Mouse (Mus musculus) kidney, adult 2 months (tissue): Measurements from ENCODE around the gene Cpd. TPM values are rescaled to one million over a fixed set of nuclear protein-coding genes. Genes with fewer than 3 reads are reported as not detected.

Experiments used
- DNase-seq: peaks from one replicate; pipeline ENCODE4 v3.0.0; 2021
- H3K27ac ChIP-seq: fragments of 200-500 bp; 2 replicates; pipeline ENCODE4 v1.5.1; 2012; ENCODE audit warnings: low read depth, low read length, control low read depth, inconsistent platforms; ENCODE audit not compliant: insufficient read depth
- H3K27me3 ChIP-seq: fragments of 200-500 bp; replicated peaks from 2 replicates; pipeline ENCODE4 v1.6.1; 2012; ENCODE audit warnings: mild to moderate bottlenecking, moderate library complexity, low read length, inconsistent platforms; ENCODE audit not compliant: control insufficient read depth, insufficient read depth
- H3K36me3 ChIP-seq: fragments of 200-500 bp; 2 replicates; pipeline ENCODE4 v1.6.1; 2012; ENCODE audit warnings: mild to moderate bottlenecking, moderate library complexity, low read length, inconsistent platforms; ENCODE audit not compliant: control insufficient read depth, insufficient read depth
- H3K4me1 ChIP-seq: fragments of 200-500 bp; 2 replicates; pipeline ENCODE4 v1.6.1; 2011; ENCODE audit warnings: low read length; ENCODE audit not compliant: control insufficient read depth, insufficient read depth
- H3K4me3 ChIP-seq: fragments of 200-500 bp; 2 replicates; pipeline ENCODE4 v1.5.1; 2011; ENCODE audit warnings: mild to moderate bottlenecking, low read depth, low read length, control low read depth; ENCODE audit not compliant: insufficient read depth
- CTCF ChIP-seq: fragments of 200-500 bp; conservative IDR thresholded peaks from 2 replicates; pipeline ENCODE4 v1.5.1; 2011; ENCODE audit warnings: low read depth, mild to moderate bottlenecking, control low read depth, low read length, moderate library complexity, mixed read lengths; ENCODE audit not compliant: insufficient read depth, insufficient read length
- POLR2A ChIP-seq: fragments of 200-500 bp; IDR thresholded peaks from one replicate; pipeline ENCODE4 v1.6.1; 2011; ENCODE audit warnings: low read depth, low read length, control low read depth
- WGBS: fragments of 180-500 bp; shearing (Covaris S2); methylation state at CpG from one replicate; pipeline ENCODE4 v1.1.7; 2018; 5-methylcytosine and 5-hydroxymethylcytosine counted together
- polyA plus RNA-seq: library from polyadenylated mRNA; depleted of rRNA; stranded (reverse); fragments of >200 nt; gene quantifications from 2 replicates; pipeline ENCODE4 v1.2.3, GENCODE M21; 2012

The Cpd gene
- polyA plus RNA-seq, 1 experiment: 28.6 TPM

- H3K36me3 ChIP-seq: peaks cover 7% of the 10 kb centered on the region
- 84% methylated on average over 5 of the region's 5 CpGs for WGBS
- no peak for DNase-seq
- no peak overlapping the region for H3K27ac ChIP-seq
- TF ChIP-seq CTCF (no peak), POLR2A (no peak)
- H3K4me3 ChIP-seq: no peak overlapping the region
- no peaks in the 10 kb centered on the region for H3K27me3 ChIP-seq
- H3K4me1 ChIP-seq: no peaks in the 10 kb centered on the region
Observed at GRCm38 (mm10) chr11:76795326-76795725, 51.5 kb downstream of the Cpd start.

DNA sequence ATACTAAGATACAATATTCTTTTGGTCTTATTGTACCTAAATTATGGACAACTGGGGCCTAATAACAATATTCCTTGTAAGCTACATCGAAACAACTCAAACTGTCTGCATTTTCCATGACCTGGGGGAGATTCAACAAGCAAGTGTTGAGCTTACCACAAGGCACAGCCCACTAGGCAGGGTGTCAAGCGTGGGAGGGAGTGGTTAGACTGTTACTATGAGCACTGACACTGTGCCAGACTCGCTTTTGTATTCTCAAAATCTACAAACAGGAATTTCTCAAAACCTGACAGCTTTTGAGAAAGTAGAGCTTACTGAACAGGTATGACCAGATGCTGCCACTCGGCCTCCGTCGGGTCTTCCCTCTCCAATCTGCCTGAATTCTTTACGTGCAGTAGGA, 55.5 kb downstream of the Cpd start:
- 76% methylated on average over 7 of the region's 7 CpGs for WGBS
- TF ChIP-seq CTCF (no peak), POLR2A (no peak)
- DNase-seq: no peak
- Histone ChIP-seq H3K4me3 (no peak overlapping the region), H3K27me3 (no peaks in the 10 kb centered on the region), H3K36me3 (peaks cover 7% of the 10 kb centered on the region), H3K27ac (no peak overlapping the region), H3K4me1 (no peaks in the 10 kb centered on the region)

GRCm38 (mm10) chr11:76789252-76789651, 57.6 kb downstream of the Cpd start:
- Histone ChIP-seq H3K36me3 (peaks cover 7% of the 10 kb centered on the region), H3K27ac (no peak overlapping the region), H3K4me3 (no peak overlapping the region), H3K27me3 (no peaks in the 10 kb centered on the region), H3K4me1 (no peaks in the 10 kb centered on the region)
- TF ChIP-seq CTCF: no peak
- no peak for TF ChIP-seq POLR2A
- WGBS: 90% methylated on average over 1 of the region's 1 CpGs
- peak; percentile 74 for DNase-seq

DNA sequence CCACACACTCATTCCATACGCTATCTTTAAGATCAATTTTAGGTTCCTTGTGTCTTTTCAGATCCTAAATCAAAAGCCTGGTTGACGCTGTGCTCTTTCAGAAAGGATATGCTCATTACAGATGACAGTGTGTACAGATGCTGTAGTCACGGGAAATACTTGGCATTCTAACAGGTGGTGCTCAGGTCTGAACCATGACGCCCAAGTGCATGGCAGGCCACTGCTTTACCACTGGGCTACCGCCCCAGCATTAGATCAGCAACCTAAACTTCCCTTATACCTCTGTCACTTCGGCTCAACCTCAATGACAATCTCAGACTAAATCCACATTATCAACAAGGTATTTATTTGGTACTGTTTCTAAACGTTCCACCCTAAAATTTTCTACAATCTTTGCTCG, 71.3 kb downstream of the Cpd start:
- no peak overlapping the region for H3K4me3 ChIP-seq
- no peak overlapping the region for H3K27ac ChIP-seq
- DNase-seq: no peak
- WGBS: 89% methylated on average over 8 of the region's 8 CpGs
- H3K4me1 ChIP-seq: no peaks in the 10 kb centered on the region
- no peaks in the 10 kb centered on the region for H3K27me3 ChIP-seq
- no peak for TF ChIP-seq POLR2A
- TF ChIP-seq CTCF: no peak
- H3K36me3 ChIP-seq: no peaks in the 10 kb centered on the region

- Histone ChIP-seq H3K4me3 (no peak overlapping the region), H3K27me3 (no peaks in the 10 kb centered on the region), H3K27ac (no peak overlapping the region), H3K36me3 (no peaks in the 10 kb centered on the region), H3K4me1 (no peaks in the 10 kb centered on the region)
- TF ChIP-seq POLR2A (no peak), CTCF (no peak)
- peak; percentile 11 for DNase-seq
- 32% methylated on average over 3 of the region's 3 CpGs for WGBS
Observed at GRCm38 (mm10) chr11:76773811-76774210, 73.0 kb downstream of the Cpd start.

DNA sequence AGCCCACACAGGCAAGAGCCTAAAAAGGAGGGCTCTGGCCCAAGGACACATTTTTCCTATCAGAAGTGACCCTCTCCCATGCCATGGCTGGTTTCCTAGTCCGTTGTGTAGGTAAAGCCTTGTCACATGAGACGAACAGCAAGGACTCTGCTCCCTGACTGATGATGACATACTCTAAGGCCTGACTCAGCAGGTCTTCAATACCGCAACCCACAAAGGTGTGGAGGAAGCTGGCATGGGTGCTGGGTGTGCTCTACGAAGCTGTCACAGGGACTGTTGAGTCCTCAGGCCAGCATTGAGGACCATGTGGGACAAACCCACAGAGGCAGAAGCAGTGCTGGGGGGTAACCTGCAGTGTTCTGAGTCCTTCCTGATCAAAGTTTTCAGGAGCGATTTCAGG, 76.3 kb downstream of the Cpd start:
- 75% methylated on average over 5 of the region's 5 CpGs for WGBS
- H3K36me3 ChIP-seq: no peaks in the 10 kb centered on the region
- no peak for TF ChIP-seq POLR2A
- TF ChIP-seq CTCF: no peak
- H3K4me3 ChIP-seq: no peak overlapping the region
- no peaks in the 10 kb centered on the region for H3K27me3 ChIP-seq
- no peak for DNase-seq
- no peaks in the 10 kb centered on the region for H3K4me1 ChIP-seq
- H3K27ac ChIP-seq: no peak overlapping the region

DNA sequence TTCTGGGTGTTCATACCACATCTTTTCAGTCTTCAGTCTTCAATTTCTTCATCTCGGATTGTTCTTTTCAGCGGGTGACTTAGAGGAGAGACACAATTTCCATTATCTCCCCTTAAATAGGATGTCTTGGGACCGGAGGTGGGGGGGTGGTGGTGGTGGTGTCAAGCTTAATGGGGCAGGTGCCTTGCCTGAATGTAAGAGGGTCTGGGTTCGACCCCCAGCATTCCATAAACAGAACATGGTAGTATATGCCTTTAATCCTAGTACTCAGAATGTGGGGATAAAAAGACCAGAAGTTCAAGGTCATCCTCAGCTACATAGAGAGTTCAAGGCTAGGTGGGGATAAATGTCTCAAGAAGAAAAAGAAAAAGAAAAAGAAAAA, 83.1 kb downstream of the Cpd start:
- Histone ChIP-seq H3K27ac (no peak overlapping the region), H3K36me3 (no peaks in the 10 kb centered on the region; the same call in 1 of the 2 replicates), H3K4me1 (no peaks in the 10 kb centered on the region), H3K4me3 (no peak overlapping the region), H3K27me3 (no peaks in the 10 kb centered on the region)
- DNase-seq: no peak
- TF ChIP-seq CTCF: no peak
- no peak for TF ChIP-seq POLR2A
- WGBS: 9% methylated on average over 4 of the region's 4 CpGs

GRCm38 (mm10) chr11:76763053-76763740, 83.6 kb downstream of the Cpd start, which contains the start of gene Gosr1:
Gene Gosr1 (minus strand): TSS chr11:76763579.
- Histone ChIP-seq H3K36me3 (no peaks in the 10 kb centered on the region; the same call in 1 of the 2 replicates), H3K27me3 (no peaks in the 10 kb centered on the region), H3K4me1 (no peaks in the 10 kb centered on the region), H3K4me3 (peak within 1 kb of the TSS; percentile 97), H3K27ac (peak within 1 kb of the TSS; percentile 96)
- WGBS: under 1% methylated on average over 28 of the region's 28 CpGs
- DNase-seq: peak; percentile 96
- TF ChIP-seq POLR2A (peak; percentile 58), CTCF (peak; percentile 88)
